9 mouse cellular contexts compared by ENCODE assay signal in the genomic region with DNA sequence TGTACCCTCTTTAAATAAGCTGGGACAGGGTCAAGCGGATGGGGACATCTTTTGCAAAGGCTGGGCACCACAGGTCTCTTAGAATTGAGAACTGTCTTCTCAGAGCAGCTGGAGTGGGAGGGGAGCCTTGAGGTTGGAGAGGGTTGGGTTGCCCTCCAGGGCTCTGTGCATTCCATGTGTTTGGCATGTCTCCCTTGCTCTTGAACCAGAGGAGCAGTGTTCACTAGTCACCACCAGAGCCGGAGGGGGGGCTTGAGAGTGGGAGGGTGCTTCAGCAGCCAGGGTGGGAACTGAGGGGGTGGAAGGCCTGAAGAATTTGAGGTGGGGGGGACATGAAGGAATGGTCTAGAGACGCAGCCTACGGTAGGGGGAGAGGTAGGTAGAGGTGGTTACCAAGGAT. TPM values are rescaled to one million over a fixed set of nuclear protein-coding genes. Genes with fewer than 3 reads are reported as not detected.
DNase-seq lines count a peak whose midpoint lies in the region; ATAC-seq lines count a peak whose summit lies in the region.
"Had no signal": no experiment of that assay in that cellular context is flagged by ENCODE, and none has a peak within 500 bp of the region (broad histone marks: within the 10 kb centered on the region; RNA-seq: fewer than 3 reads in every experiment).

No protein-coding gene starts in this region.

- no peaks in the 10 kb centered on the region for H3K9me3 ChIP-seq in forebrain, embryonic 16.5 days (ENCODE audit: control insufficient read depth, low read length)
- no peaks in the 10 kb centered on the region for H3K9me3 ChIP-seq in limb, embryonic 12.5 days

- 63% methylated on average over 4 of the region's 4 CpGs for WGBS in forebrain, embryonic 16.5 days
- 79% methylated on average over 4 of the region's 4 CpGs for WGBS in limb, embryonic 12.5 days

- H3K27me3 ChIP-seq in forebrain, embryonic 16.5 days (replicated peaks; ENCODE audit: control insufficient read depth, insufficient read depth, low read length), result no peaks in the 10 kb centered on the region
- H3K27me3 ChIP-seq in limb, embryonic 12.5 days, result no peaks in the 10 kb centered on the region

- peak overlapping the region; percentile 23 for H3K4me2 ChIP-seq in forebrain, embryonic 16.5 days (ENCODE audit: low read length)
- H3K4me2 ChIP-seq in limb, embryonic 12.5 days, result peak overlapping the region; percentile 59

- no peak for ATAC-seq in forebrain, embryonic 16.5 days
- no peak for ATAC-seq in limb, embryonic 12.5 days (ENCODE audit: insufficient number of reproducible peaks, insufficient read depth, low FRiP score, low TSS enrichment, low read depth)
- ATAC-seq in activated CD4-positive, CD25-positive, alpha-beta regulatory T cell, adult 4 months, result no peak

- peaks cover 36% of the 10 kb centered on the region for H3K4me1 ChIP-seq in forebrain, embryonic 16.5 days (replicated peaks; ENCODE audit: control insufficient read depth, insufficient read depth, low read length)
- H3K4me1 ChIP-seq in limb, embryonic 12.5 days (replicated peaks), result peaks cover 36% of the 10 kb centered on the region

- H3K27ac ChIP-seq in forebrain, embryonic 16.5 days (ENCODE audit: low read length), result no peak overlapping the region
- peak overlapping the region; percentile 93 for H3K27ac ChIP-seq in limb, embryonic 12.5 days

- H3K9ac ChIP-seq in forebrain, embryonic 16.5 days (replicated peaks; ENCODE audit: low read depth, low read length), result no peak overlapping the region
- H3K9ac ChIP-seq in limb, embryonic 12.5 days (replicated peaks), result 0 out of 2 replicates have a peak overlapping the region, but pooled peaks have one; percentile 31

- peaks cover 26% of the 10 kb centered on the region for H3K36me3 ChIP-seq in forebrain, embryonic 16.5 days (ENCODE audit: control insufficient read depth, insufficient read depth)
- H3K36me3 ChIP-seq in limb, embryonic 12.5 days, result peaks cover 59% of the 10 kb centered on the region

- DNase-seq in adrenal gland, adult 2 months, result peak; percentile 36
- no peak for DNase-seq in adrenal gland, postnatal 36 days
- peak; percentile 67 for DNase-seq in 3134 (ENCODE audit: extremely low read depth, insufficient read length, low spot score)
- peak; percentile 52 for DNase-seq in skeletal muscle tissue, adult 2 months (ENCODE audit: low read depth, low spot score)
- no peak for DNase-seq in frontal cortex, postnatal 14 days (ENCODE audit: low spot score in 2 of 2)

- H3K4me3 ChIP-seq in forebrain, embryonic 16.5 days (replicated peaks; ENCODE audit: low read length), result no peak overlapping the region
- peak overlapping the region; percentile 64 for H3K4me3 ChIP-seq in limb, embryonic 12.5 days (replicated peaks)

RNA-seq across cellular contexts. Expression of gene Tnks1bp1, which starts 1.5 kb away (rescaled TPM):
- 100 to 1,000 TPM in 1 of 2 experiments, 10 to 100 TPM in 1; 87.8 to 114 TPM for total RNA-seq in adrenal gland, adult 2 months (2021)
- 66.5 and 78.9 TPM in 2 replicates for polyA plus RNA-seq in adrenal gland, adult 2 months (2012; rRNA removed)
- total RNA-seq in adrenal gland, postnatal 36 days (2021), result 100 to 1,000 TPM in 1 of 2 experiments, 10 to 100 TPM in 1; 94.2 to 103 TPM
- 24.0 and 26.2 TPM in 2 replicates for polyA plus RNA-seq in forebrain, embryonic 16.5 days (2015; fragmentation: Nextera tagmentation; extraction: Ambion mirVana)
- polyA plus RNA-seq in limb, embryonic 12.5 days (2016; fragmentation: Nextera tagmentation; extraction: Ambion mirVana), result 30.7 and 36.2 TPM in 2 replicates
- polyA plus RNA-seq in activated CD4-positive, CD25-positive, alpha-beta regulatory T cell, adult 4 months (2017; shearing (Covaris generic)), result 1 to 10 TPM; 3.9 to 6.3 TPM

RNA-seq across cellular contexts. Expression of gene P2rx3, which starts 12.0 kb away (rescaled TPM):
- total RNA-seq in adrenal gland, adult 2 months (2021), result 1 to 10 TPM; 1.1 to 1.4 TPM
- polyA plus RNA-seq in adrenal gland, adult 2 months (2012; rRNA removed), result 0.54 and 0.83 TPM in 2 replicates
- 1 to 10 TPM; 1.6 to 2.0 TPM for total RNA-seq in adrenal gland, postnatal 36 days (2021)
- 0.66 and 1.1 TPM in 2 replicates for polyA plus RNA-seq in forebrain, embryonic 16.5 days (2015; fragmentation: Nextera tagmentation; extraction: Ambion mirVana)
- polyA plus RNA-seq in limb, embryonic 12.5 days (2016; fragmentation: Nextera tagmentation; extraction: Ambion mirVana), result 1.4 and 2.2 TPM in 2 replicates
- polyA plus RNA-seq in activated CD4-positive, CD25-positive, alpha-beta regulatory T cell, adult 4 months (2017; shearing (Covaris generic)), result under 1 TPM in 1 of 2 experiments, not detected in 1; 0.62 TPM
- polyA plus RNA-seq: erythroblast, embryonic 14.5 days had no signal

RNA-seq across cellular contexts. Expression of gene Ssrp1, which starts 12.2 kb away (rescaled TPM):
- total RNA-seq in adrenal gland, adult 2 months (2021), result 100 to 1,000 TPM; 105 to 125 TPM
- 78.7 and 92.2 TPM in 2 replicates for polyA plus RNA-seq in adrenal gland, adult 2 months (2012; rRNA removed)
- total RNA-seq in adrenal gland, postnatal 36 days (2021), result 100 to 1,000 TPM; 126 to 128 TPM
- polyA plus RNA-seq in forebrain, embryonic 16.5 days (2015; fragmentation: Nextera tagmentation; extraction: Ambion mirVana), result 228 and 250 TPM in 2 replicates
- polyA plus RNA-seq in limb, embryonic 12.5 days (2016; fragmentation: Nextera tagmentation; extraction: Ambion mirVana), result 330 and 336 TPM in 2 replicates
- polyA plus RNA-seq in activated CD4-positive, CD25-positive, alpha-beta regulatory T cell, adult 4 months (2017; shearing (Covaris generic)), result 100 to 1,000 TPM; 135 to 160 TPM

Comparison
In these comparisons a context has a peak if more than half of its experiments do, and no peak if none do; other contexts are left out.
1. DNase-seq: peak in adrenal gland, adult 2 months (single experiment), 3134 (single experiment) and skeletal muscle tissue, adult 2 months (single experiment); none in adrenal gland, postnatal 36 days (0 of 2) and frontal cortex, postnatal 14 days (0 of 2).